Mouse (Mus musculus): ENCODE data around the gene Igsf1.

GRCm38 (mm10) chrX:49797213-49798019, at the start of gene Igsf1:
- no peak for TF ChIP-seq CTCF (IDR thresholded peaks at IDR 0.05; ENCODE audit: low read depth)
- TF ChIP-seq EP300 (IDR thresholded peaks at IDR 0.05; ENCODE audit: low read depth) = no peak
